Comparison of ENCODE assay signal across 9 mouse cellular contexts in genomic region chr2:180257963-180258865, GRCm38 (mm10). TPM values are rescaled to one million over a fixed set of nuclear protein-coding genes. Genes with fewer than 3 reads are reported as not detected.
DNase-seq lines count a peak whose midpoint lies in the region; ATAC-seq and TF ChIP-seq lines count a peak whose summit lies in the region.
"Had no signal": no experiment of that assay in that cellular context is flagged by ENCODE, and none has a peak within 500 bp of the region (broad histone marks: within the 10 kb centered on the region; RNA-seq: fewer than 3 reads in every experiment).

No protein-coding gene starts in this region.

- peaks cover 13% of the 10 kb centered on the region; the same call in 1 of the 2 replicates for H3K4me1 ChIP-seq in lung, embryonic 16.5 days (replicated peaks; ENCODE audit: control insufficient read depth, insufficient read depth, low read length)
- peaks cover 11% of the 10 kb centered on the region; the same call in 1 of the 2 replicates for H3K4me1 ChIP-seq in forebrain, embryonic 11.5 days (replicated peaks; ENCODE audit: control insufficient read depth, insufficient read depth, low read length)
- 0 out of 2 replicates have a peak, but pooled peaks cover 5% of the 10 kb centered on the region for H3K4me1 ChIP-seq in limb, embryonic 11.5 days (ENCODE audit: control insufficient read depth, insufficient read depth, low read length)
- H3K4me1 ChIP-seq in olfactory bulb, adult 2 months (ENCODE audit: control insufficient read depth, insufficient read depth, low read length): peaks cover 6% of the 10 kb centered on the region; the same call in 1 of the 2 replicates

- no peak overlapping the region; the same call in 1 of the 2 replicates for H3K27ac ChIP-seq in lung, embryonic 16.5 days (ENCODE audit: low read length)
- 0 out of 2 replicates have a peak overlapping the region, but pooled peaks have one; percentile 71 for H3K27ac ChIP-seq in forebrain, embryonic 11.5 days (ENCODE audit: low read depth, low read length)
- H3K27ac ChIP-seq in limb, embryonic 11.5 days (replicated peaks; ENCODE audit: low read depth, low read length): no peak overlapping the region; the same call in 1 of the 2 replicates
- no peak overlapping the region for H3K27ac ChIP-seq in olfactory bulb, adult 2 months (ENCODE audit: insufficient read depth, low read depth, low read length)

- peak overlapping the region; percentile 88 for H3K4me2 ChIP-seq in lung, embryonic 16.5 days (ENCODE audit: low read depth, low read length)
- peak overlapping the region; percentile 86 for H3K4me2 ChIP-seq in forebrain, embryonic 11.5 days (ENCODE audit: low read depth, low read length, severe bottlenecking)
- peak overlapping the region; percentile 55 for H3K4me2 ChIP-seq in limb, embryonic 11.5 days (ENCODE audit: low read depth, severe bottlenecking)

- peak overlapping the region; percentile 84 for H3K4me3 ChIP-seq in lung, embryonic 16.5 days (ENCODE audit: low read length)
- H3K4me3 ChIP-seq in forebrain, embryonic 11.5 days (ENCODE audit: low read depth, low read length): peak overlapping the region; percentile 89
- H3K4me3 ChIP-seq in limb, embryonic 11.5 days (ENCODE audit: low read depth, low read length): peak overlapping the region; percentile 90
- peak overlapping the region; percentile 69 for H3K4me3 ChIP-seq in olfactory bulb, adult 2 months (ENCODE audit: insufficient read depth, low read depth, low read length)

- peaks cover 13% of the 10 kb centered on the region for H3K36me3 ChIP-seq in lung, embryonic 16.5 days (ENCODE audit: control insufficient read depth, insufficient read depth, low read length)
- no peaks in the 10 kb centered on the region; the same call in 1 of the 2 replicates for H3K36me3 ChIP-seq in forebrain, embryonic 11.5 days (ENCODE audit: control insufficient read depth, insufficient read depth, low read length)
- peaks cover 8% of the 10 kb centered on the region for H3K36me3 ChIP-seq in limb, embryonic 11.5 days (ENCODE audit: control insufficient read depth, insufficient read depth, low read length)

- H3K27me3 ChIP-seq in lung, embryonic 16.5 days (ENCODE audit: control insufficient read depth, insufficient read depth, low read depth, low read length): no peaks in the 10 kb centered on the region
- no peaks in the 10 kb centered on the region for H3K27me3 ChIP-seq in forebrain, embryonic 11.5 days (ENCODE audit: control insufficient read depth, insufficient read depth, low read length)
- no peaks in the 10 kb centered on the region for H3K27me3 ChIP-seq in limb, embryonic 11.5 days (ENCODE audit: control insufficient read depth, insufficient read depth, low read length)

- ATAC-seq in lung, embryonic 16.5 days (ENCODE audit: low read depth): no peak
- no peak for ATAC-seq in forebrain, embryonic 11.5 days (replicated peaks; ENCODE audit: low FRiP score)
- ATAC-seq in limb, embryonic 11.5 days (ENCODE audit: insufficient number of reproducible peaks, low FRiP score, low TSS enrichment, low read depth): no peak

- TF ChIP-seq CTCF in olfactory bulb, adult 2 months (IDR thresholded peaks at IDR 0.05; ENCODE audit: insufficient read depth, low read depth, low read length): no peak

- 45% methylated on average over 11 of the region's 11 CpGs for WGBS in lung, embryonic 16.5 days
- 54% methylated on average over 11 of the region's 11 CpGs for WGBS in forebrain, embryonic 11.5 days
- WGBS in limb, embryonic 11.5 days: 55% methylated on average over 11 of the region's 11 CpGs
- 50% methylated on average over 11 of the region's 11 CpGs for WGBS in olfactory bulb, adult 2 months

- H3K9me3 ChIP-seq in lung, embryonic 16.5 days (ENCODE audit: control insufficient read depth, low read length): no peaks in the 10 kb centered on the region
- H3K9me3 ChIP-seq in forebrain, embryonic 11.5 days (ENCODE audit: control insufficient read depth, low read length): no peaks in the 10 kb centered on the region
- H3K9me3 ChIP-seq in limb, embryonic 11.5 days (ENCODE audit: control insufficient read depth, low read length): no peaks in the 10 kb centered on the region

- DNase-seq in lung, postnatal 10 days: no peak
- DNase-seq in forebrain, embryonic 11.5 days (ENCODE audit: low spot score): no peak
- DNase-seq in limb, embryonic 11.5 days (ENCODE audit: low spot score): no peak
- DNase-seq in embryo, embryonic 11 days: no peak
- no peak for DNase-seq in urinary bladder, adult 18-20 months (ENCODE audit: low spot score in 2 of 2)
- no peak for DNase-seq in c-Kit-positive CD71-positive TER-119-positive erythroid progenitor cells, embryonic 14.5 days (ENCODE audit: low spot score)
- DNase-seq: thymus, postnatal 25 days had no signal

- H3K9ac ChIP-seq in lung, embryonic 16.5 days (ENCODE audit: low read length): peak overlapping the region; percentile 91
- peak overlapping the region; percentile 94 for H3K9ac ChIP-seq in forebrain, embryonic 11.5 days (ENCODE audit: low read length)
- H3K9ac ChIP-seq in limb, embryonic 11.5 days (ENCODE audit: low read length): peak overlapping the region; percentile 95

- no peak for TF ChIP-seq POLR2A in olfactory bulb, adult 2 months (IDR thresholded peaks at IDR 0.05; ENCODE audit: insufficient read depth, low read depth, low read length)

RNA-seq across cellular contexts. Expression of gene Rps21, which starts 1.0 kb away (rescaled TPM):
- 455 and 526 TPM in 2 replicates for polyA plus RNA-seq in lung, embryonic 16.5 days (2015; fragmentation: Nextera tagmentation; extraction: Ambion mirVana)
- polyA plus RNA-seq in forebrain, embryonic 11.5 days (2014; fragmentation: Nextera tagmentation; extraction: Ambion mirVana): 423 and 468 TPM in 2 replicates
- polyA plus RNA-seq in limb, embryonic 11.5 days (2014; fragmentation: Nextera tagmentation; extraction: Ambion mirVana): 641 and 643 TPM in 2 replicates
- 1,119 TPM in 1 of 2 replicates, not detected in the other for polyA plus RNA-seq in olfactory bulb, adult 2 months (2012; ENCODE audit: insufficient read depth, insufficient read length, low replicate concordance, missing spikeins)

RNA-seq across cellular contexts. Expression of gene Cables2, which starts 15.1 kb away (rescaled TPM):
- 6.3 and 8.4 TPM in 2 replicates for polyA plus RNA-seq in lung, embryonic 16.5 days (2015; fragmentation: Nextera tagmentation; extraction: Ambion mirVana)
- 16.8 and 18.7 TPM in 2 replicates for polyA plus RNA-seq in forebrain, embryonic 11.5 days (2014; fragmentation: Nextera tagmentation; extraction: Ambion mirVana)
- 15.8 and 18.0 TPM in 2 replicates for polyA plus RNA-seq in limb, embryonic 11.5 days (2014; fragmentation: Nextera tagmentation; extraction: Ambion mirVana)
- polyA plus RNA-seq in olfactory bulb, adult 2 months (2012; ENCODE audit: insufficient read depth, insufficient read length, low replicate concordance, missing spikeins): not detected in 2 replicates

RNA-seq across cellular contexts. Expression of gene Rbbp8nl, which starts 31.5 kb away (rescaled TPM):
- polyA plus RNA-seq in lung, embryonic 16.5 days (2015; fragmentation: Nextera tagmentation; extraction: Ambion mirVana): 2.7 and 2.8 TPM in 2 replicates
- polyA plus RNA-seq in forebrain, embryonic 11.5 days (2014; fragmentation: Nextera tagmentation; extraction: Ambion mirVana): 0.08 TPM in 1 of 2 replicates, not detected in the other
- 0.40 and 0.75 TPM in 2 replicates for polyA plus RNA-seq in limb, embryonic 11.5 days (2014; fragmentation: Nextera tagmentation; extraction: Ambion mirVana)
- not detected in 2 replicates for polyA plus RNA-seq in olfactory bulb, adult 2 months (2012; ENCODE audit: insufficient read depth, insufficient read length, low replicate concordance, missing spikeins)

RNA-seq across cellular contexts. Expression of gene Lama5, which starts 32.6 kb away (rescaled TPM):
- polyA plus RNA-seq in lung, embryonic 16.5 days (2015; fragmentation: Nextera tagmentation; extraction: Ambion mirVana): 102 and 112 TPM in 2 replicates
- 5.9 and 7.8 TPM in 2 replicates for polyA plus RNA-seq in forebrain, embryonic 11.5 days (2014; fragmentation: Nextera tagmentation; extraction: Ambion mirVana)
- 12.5 and 14.1 TPM in 2 replicates for polyA plus RNA-seq in limb, embryonic 11.5 days (2014; fragmentation: Nextera tagmentation; extraction: Ambion mirVana)
- not detected in 2 replicates for polyA plus RNA-seq in olfactory bulb, adult 2 months (2012; ENCODE audit: insufficient read depth, insufficient read length, low replicate concordance, missing spikeins)
